Mouse (Mus musculus): Measurements from ENCODE around the gene Gm20388. TPM values are rescaled to one million over a fixed set of nuclear protein-coding genes. Genes with fewer than 3 reads are reported as not detected.

Gene Gm20388
- polyA plus RNA-seq, 1 experiment = 0.36 TPM

GRCm38 (mm10) chr8:120998966-120999365 lies 1088.3 kb downstream of the Gm20388 start:
- H3K4me3 ChIP-seq (replicated peaks) = no peak overlapping the region
- no peaks in the 10 kb centered on the region for H3K4me1 ChIP-seq (ENCODE audit: control insufficient read depth)
- no peaks in the 10 kb centered on the region for H3K9me3 ChIP-seq (ENCODE audit: control insufficient read depth, low read length)
- H3K36me3 ChIP-seq (ENCODE audit: control insufficient read depth) = no peaks in the 10 kb centered on the region
- no peak for TF ChIP-seq GATA1 (IDR thresholded peaks at IDR 0.05; ENCODE audit: low read length)
- TF ChIP-seq TAL1 (IDR thresholded peaks at IDR 0.05; ENCODE audit: low read length) = no peak
- H3K27me3 ChIP-seq (ENCODE audit: control insufficient read depth) = no peaks in the 10 kb centered on the region; the same call in 1 of the 2 replicates

GRCm38 (mm10) chr8:121001951-121002350 lies 1091.3 kb downstream of the Gm20388 start:
- Histone ChIP-seq H3K4me1 (ENCODE audit: control insufficient read depth) (no peaks in the 10 kb centered on the region), H3K27me3 (ENCODE audit: control insufficient read depth) (no peaks in the 10 kb centered on the region; the same call in 1 of the 2 replicates), H3K9me3 (ENCODE audit: control insufficient read depth, low read length) (no peaks in the 10 kb centered on the region), H3K36me3 (ENCODE audit: control insufficient read depth) (no peaks in the 10 kb centered on the region), H3K4me3 (replicated peaks) (no peak overlapping the region)
- no peak for TF ChIP-seq GATA1 (IDR thresholded peaks at IDR 0.05; ENCODE audit: low read length)
- TF ChIP-seq TAL1 (IDR thresholded peaks at IDR 0.05; ENCODE audit: low read length) = no peak

GRCm38 (mm10) chr8:121002871-121003539 lies 1092.4 kb downstream of the Gm20388 start:
- Histone ChIP-seq H3K27me3 (ENCODE audit: control insufficient read depth) (no peaks in the 10 kb centered on the region; the same call in 1 of the 2 replicates), H3K9me3 (ENCODE audit: control insufficient read depth, low read length) (no peaks in the 10 kb centered on the region), H3K36me3 (ENCODE audit: control insufficient read depth) (no peaks in the 10 kb centered on the region), H3K4me3 (replicated peaks) (no peak overlapping the region), H3K4me1 (ENCODE audit: control insufficient read depth) (no peaks in the 10 kb centered on the region)
- TF ChIP-seq TAL1 (IDR thresholded peaks at IDR 0.05; ENCODE audit: low read length) = no peak

GRCm38 (mm10) chr8:121003639-121004038 lies 1093.0 kb downstream of the Gm20388 start:
- H3K36me3 ChIP-seq (ENCODE audit: control insufficient read depth) = no peaks in the 10 kb centered on the region
- no peaks in the 10 kb centered on the region for H3K9me3 ChIP-seq (ENCODE audit: control insufficient read depth, low read length)
- no peaks in the 10 kb centered on the region for H3K4me1 ChIP-seq (ENCODE audit: control insufficient read depth)
- H3K4me3 ChIP-seq (replicated peaks) = no peak overlapping the region
- no peaks in the 10 kb centered on the region; the same call in 1 of the 2 replicates for H3K27me3 ChIP-seq (ENCODE audit: control insufficient read depth)
- no peak for TF ChIP-seq GATA1 (IDR thresholded peaks at IDR 0.05; ENCODE audit: low read length)
- TF ChIP-seq TAL1 (IDR thresholded peaks at IDR 0.05; ENCODE audit: low read length) = no peak

GRCm38 (mm10) chr8:121013318-121013717 lies 1102.7 kb downstream of the Gm20388 start:
- no peak overlapping the region for H3K4me3 ChIP-seq (replicated peaks)
- no peaks in the 10 kb centered on the region for H3K36me3 ChIP-seq (ENCODE audit: control insufficient read depth)
- no peaks in the 10 kb centered on the region for H3K4me1 ChIP-seq (ENCODE audit: control insufficient read depth)
- no peaks in the 10 kb centered on the region for H3K9me3 ChIP-seq (ENCODE audit: control insufficient read depth, low read length)
- H3K27me3 ChIP-seq (ENCODE audit: control insufficient read depth) = peaks cover 2% of the 10 kb centered on the region; the same call in 1 of the 2 replicates
- TF ChIP-seq TAL1 (IDR thresholded peaks at IDR 0.05; ENCODE audit: low read length) = no peak
- no peak for TF ChIP-seq GATA1 (IDR thresholded peaks at IDR 0.05; ENCODE audit: low read length)

- Histone ChIP-seq H3K4me1 (ENCODE audit: control insufficient read depth) (no peaks in the 10 kb centered on the region), H3K9me3 (ENCODE audit: control insufficient read depth, low read length) (no peaks in the 10 kb centered on the region), H3K4me3 (replicated peaks) (no peak overlapping the region), H3K36me3 (ENCODE audit: control insufficient read depth) (no peaks in the 10 kb centered on the region), H3K27me3 (ENCODE audit: control insufficient read depth) (peaks cover 2% of the 10 kb centered on the region; the same call in 1 of the 2 replicates)
- TF ChIP-seq TAL1 (IDR thresholded peaks at IDR 0.05; ENCODE audit: low read length) (no peak), GATA1 (IDR thresholded peaks at IDR 0.05; ENCODE audit: low read length) (no peak)
Observed at GRCm38 (mm10) chr8:121016621-121017020, 1106.0 kb downstream of the Gm20388 start.

GRCm38 (mm10) chr8:121018236-121018635 lies 1107.6 kb downstream of the Gm20388 start:
- TF ChIP-seq TAL1 (IDR thresholded peaks at IDR 0.05; ENCODE audit: low read length) (no peak), GATA1 (IDR thresholded peaks at IDR 0.05; ENCODE audit: low read length) (no peak)
- H3K9me3 ChIP-seq (ENCODE audit: control insufficient read depth, low read length) = no peaks in the 10 kb centered on the region
- no peaks in the 10 kb centered on the region for H3K4me1 ChIP-seq (ENCODE audit: control insufficient read depth)
- peaks cover 2% of the 10 kb centered on the region; the same call in 1 of the 2 replicates for H3K27me3 ChIP-seq (ENCODE audit: control insufficient read depth)
- no peak overlapping the region for H3K4me3 ChIP-seq (replicated peaks)
- no peaks in the 10 kb centered on the region for H3K36me3 ChIP-seq (ENCODE audit: control insufficient read depth)

- H3K9me3 ChIP-seq (ENCODE audit: control insufficient read depth, low read length) = no peaks in the 10 kb centered on the region
- H3K4me3 ChIP-seq (replicated peaks) = no peak overlapping the region
- H3K36me3 ChIP-seq (ENCODE audit: control insufficient read depth) = no peaks in the 10 kb centered on the region
- peaks cover 9% of the 10 kb centered on the region for H3K27me3 ChIP-seq (ENCODE audit: control insufficient read depth)
- no peaks in the 10 kb centered on the region for H3K4me1 ChIP-seq (ENCODE audit: control insufficient read depth)
- TF ChIP-seq TAL1 (IDR thresholded peaks at IDR 0.05; ENCODE audit: low read length) = no peak
- no peak for TF ChIP-seq GATA1 (IDR thresholded peaks at IDR 0.05; ENCODE audit: low read length)
Observed at GRCm38 (mm10) chr8:121021488-121021887, 1110.8 kb downstream of the Gm20388 start.

- Histone ChIP-seq H3K4me1 (ENCODE audit: control insufficient read depth) (no peaks in the 10 kb centered on the region), H3K9me3 (ENCODE audit: control insufficient read depth, low read length) (no peaks in the 10 kb centered on the region), H3K36me3 (ENCODE audit: control insufficient read depth) (no peaks in the 10 kb centered on the region), H3K4me3 (replicated peaks) (no peak overlapping the region), H3K27me3 (ENCODE audit: control insufficient read depth) (peaks cover 6% of the 10 kb centered on the region)
- TF ChIP-seq GATA1 (IDR thresholded peaks at IDR 0.05; ENCODE audit: low read length) (no peak), TAL1 (IDR thresholded peaks at IDR 0.05; ENCODE audit: low read length) (no peak)
Observed at GRCm38 (mm10) chr8:121023003-121023402, 1112.4 kb downstream of the Gm20388 start.

Measured in erythroblast, embryonic 14.5 days (primary cell).